Mouse (Mus musculus) right cerebral cortex, adult 2 months (tissue): ENCODE measurements at regions not wholly inside any gene's neighbourhood (a gene's known extent, or its start where the extent isn't known, plus 50 kb on each side); places are given as distances from the start of the nearest gene placed in this dataset.
"Not testable (repeated sequence)": the region's sequence is repeated elsewhere in the genome, so short reads cannot be mapped to it uniquely, and the experiment has no call there.

Experiments used
- DNase-seq, 2 experiments: peaks; one replicate each; pipeline ENCODE4 v3.0.0; 2021 to 2022; ENCODE audit warnings: low spot score in 2 of 2

DNA sequence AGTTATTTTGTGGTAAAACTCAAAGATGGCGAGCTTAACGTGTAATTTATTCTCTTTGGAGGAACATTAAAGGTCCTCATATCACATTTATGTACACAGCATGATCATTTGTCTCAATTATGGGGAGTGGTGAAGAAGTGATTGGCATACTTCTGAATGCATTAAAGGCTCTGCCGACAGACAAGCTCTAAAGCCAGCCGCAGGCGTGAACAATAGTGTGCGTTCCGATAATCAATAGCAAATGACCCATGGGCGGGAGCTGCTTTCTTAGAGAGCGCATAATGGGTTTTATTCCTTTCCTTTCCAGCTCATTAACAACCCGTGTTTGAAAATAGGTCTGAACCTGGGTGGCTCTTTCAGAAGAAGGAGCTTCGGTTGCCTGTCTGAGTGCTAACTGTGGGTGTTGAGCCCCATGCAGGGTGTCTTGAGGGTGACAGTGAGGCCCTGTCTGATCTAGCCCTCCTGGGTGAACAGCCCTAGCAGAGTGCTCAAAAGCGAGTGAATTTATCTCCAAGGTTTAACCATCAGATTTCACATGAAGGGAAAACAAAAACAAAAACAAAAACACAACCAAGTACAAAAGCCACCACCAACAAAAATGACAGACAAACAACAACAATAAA, 210.5 kb downstream of the Zfp619 start:
- no peak for DNase-seq

DNA sequence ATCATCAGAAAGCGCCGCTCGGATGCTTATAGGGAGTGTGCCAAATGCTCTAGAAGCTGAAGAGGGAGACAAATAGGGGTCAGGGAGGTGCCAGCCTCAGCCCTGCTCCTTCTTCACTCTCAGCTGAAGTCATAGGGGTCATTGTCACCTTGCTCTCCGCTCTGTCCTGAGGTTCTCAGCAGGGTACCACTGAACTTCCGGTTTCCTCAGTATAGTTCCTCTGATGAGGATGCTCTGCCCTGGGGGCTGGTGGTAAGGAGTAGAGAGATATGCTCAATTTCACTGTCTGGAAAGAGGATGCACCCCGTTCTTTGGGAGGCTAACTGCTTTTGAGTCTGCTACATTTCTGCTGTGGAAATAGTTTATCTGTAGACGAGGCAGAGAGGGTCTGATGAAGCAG, 211.4 kb downstream of the Zfp619 start:
- DNase-seq = no peak

DNA sequence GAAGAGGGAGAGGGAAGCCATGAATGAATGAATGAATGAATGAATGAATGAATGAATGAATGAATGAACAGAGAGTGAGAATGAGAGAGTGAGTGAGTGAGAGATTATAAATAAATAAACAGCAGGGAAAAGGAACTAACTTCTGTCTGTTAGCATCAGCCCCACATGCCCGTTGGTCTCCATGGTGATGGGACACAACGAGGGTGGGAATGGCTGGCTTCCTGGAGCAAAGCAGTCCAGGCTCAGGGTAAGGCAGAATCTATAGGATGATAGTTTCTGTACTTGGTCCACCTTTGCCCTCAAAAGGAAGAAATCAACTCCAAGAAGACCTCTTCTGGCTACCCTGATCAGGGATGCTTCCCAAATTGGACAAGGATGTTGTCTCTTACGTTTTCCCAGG, 212.2 kb downstream of the Zfp619 start:
- peak in 1 of 2 experiments; percentile 6 for DNase-seq

DNA sequence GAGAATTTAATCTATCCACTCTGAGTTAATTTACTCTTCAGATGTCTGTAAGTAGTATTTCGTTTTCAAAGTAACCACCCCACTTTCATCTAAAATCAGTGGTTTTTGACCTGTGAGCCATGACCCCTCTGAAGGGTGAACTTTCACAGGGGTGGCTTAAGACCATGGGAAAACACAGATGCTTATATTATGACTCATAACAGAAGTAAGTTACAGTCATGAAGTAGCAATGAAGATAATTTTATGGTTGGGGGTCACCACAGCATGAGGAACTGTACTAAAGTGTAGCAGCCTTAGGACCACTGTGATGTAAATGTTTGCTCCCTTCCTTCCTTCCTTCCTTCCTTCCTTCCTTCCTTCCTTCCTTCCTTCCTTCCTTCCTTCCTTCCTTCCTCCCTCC, 215.2 kb downstream of the Zfp619 start:
- no peak for DNase-seq

DNA sequence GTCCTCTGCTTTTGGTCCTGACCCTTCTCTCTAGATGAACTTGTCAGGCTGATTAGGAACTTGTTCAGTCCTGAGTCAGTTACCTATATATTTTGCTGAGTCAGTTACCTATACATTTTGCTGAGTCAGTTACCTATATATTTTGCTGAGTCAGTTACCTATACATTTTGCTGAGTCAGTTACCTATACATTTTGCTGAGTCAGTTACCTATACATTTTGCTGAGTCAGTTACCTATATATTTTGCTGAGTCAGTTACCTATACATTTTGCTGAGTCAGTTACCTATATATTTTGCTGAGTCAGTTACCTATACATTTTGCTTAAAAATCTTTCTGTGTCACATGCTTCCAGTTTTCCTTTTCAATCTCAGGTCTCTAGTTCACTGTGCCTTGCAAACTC, 230.8 kb downstream of the Zfp619 start:
- DNase-seq = not testable (repeated sequence)

DNA sequence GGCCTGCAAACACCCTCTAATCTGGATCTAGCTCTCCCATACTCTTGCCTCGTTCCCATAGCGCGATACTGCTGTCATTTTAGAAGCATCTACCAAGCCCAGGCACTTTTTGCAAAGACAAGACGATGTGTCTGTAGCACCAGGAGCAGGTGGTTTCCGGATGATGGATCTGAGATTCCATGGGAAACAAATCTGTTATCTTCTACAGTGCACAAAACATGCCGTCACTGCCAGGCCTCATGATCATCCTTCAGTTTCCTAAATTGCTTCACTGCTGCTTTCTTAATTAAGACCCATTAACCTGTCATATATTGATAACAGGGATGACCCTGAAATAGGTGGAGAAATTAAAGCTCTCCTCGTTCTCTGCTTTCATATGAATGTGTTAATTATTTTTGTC, 232.9 kb downstream of the Zfp619 start:
- no peak for DNase-seq

DNA sequence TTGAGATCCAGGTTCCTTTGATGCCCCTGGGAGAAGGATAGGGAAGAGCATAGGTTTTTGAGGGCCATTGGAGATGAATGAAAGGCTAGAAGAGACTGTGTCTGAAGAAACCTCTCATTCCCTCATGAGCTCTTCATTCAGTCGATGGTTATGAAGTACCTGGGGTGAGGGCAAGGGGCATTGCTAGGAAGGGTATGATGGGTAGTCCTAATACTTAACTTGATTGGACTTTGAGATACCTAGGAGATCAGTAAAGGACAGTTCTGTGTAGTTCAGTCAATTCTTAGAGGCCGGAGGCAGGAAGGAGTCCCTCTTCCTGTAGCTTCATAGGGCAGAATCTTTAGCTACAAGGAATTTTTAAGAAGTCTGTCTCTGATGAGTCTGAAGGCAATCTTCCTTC, 246.8 kb downstream of the Zfp619 start:
- no peak for DNase-seq

DNA sequence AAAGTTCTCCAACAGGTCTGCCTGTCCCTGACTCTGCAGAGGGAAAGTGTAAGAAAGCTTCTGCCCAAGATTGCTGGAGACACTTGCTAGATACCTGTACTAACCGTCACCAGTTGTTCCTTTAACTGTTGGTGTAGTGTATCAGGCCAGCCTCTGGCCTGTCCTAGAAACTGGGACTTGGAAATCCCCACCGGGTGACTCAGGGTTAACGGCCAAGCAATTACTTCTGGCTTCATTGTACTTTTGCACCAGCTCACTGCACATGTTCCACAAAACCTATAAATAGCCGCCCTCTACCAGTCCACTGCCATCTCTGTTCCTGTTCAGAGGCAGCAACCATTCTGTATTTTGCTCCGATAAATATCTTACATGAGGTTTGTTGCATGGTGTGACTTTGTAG, 247.5 kb downstream of the Zfp619 start:
- no peak for DNase-seq

DNA sequence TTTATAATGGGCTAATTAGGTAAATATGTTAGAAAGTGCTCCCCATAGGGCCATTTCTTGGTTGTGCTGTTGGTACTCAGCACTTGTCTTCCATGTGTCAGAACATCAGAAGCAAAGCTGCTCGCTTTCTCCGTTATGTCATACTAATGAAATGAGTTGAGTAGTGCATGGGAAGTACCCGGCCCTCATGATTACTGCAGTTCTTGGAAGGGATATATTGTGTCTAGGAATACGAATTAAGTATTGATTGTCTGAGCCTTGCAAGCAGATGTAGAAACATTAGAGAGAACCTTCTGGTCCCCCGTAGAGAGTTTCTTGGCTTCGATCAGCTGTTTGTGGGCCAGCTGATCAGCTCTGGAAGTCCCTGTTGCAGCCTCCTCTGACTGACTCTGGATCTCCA, 255.7 kb downstream of the Zfp619 start:
- DNase-seq = no peak

DNA sequence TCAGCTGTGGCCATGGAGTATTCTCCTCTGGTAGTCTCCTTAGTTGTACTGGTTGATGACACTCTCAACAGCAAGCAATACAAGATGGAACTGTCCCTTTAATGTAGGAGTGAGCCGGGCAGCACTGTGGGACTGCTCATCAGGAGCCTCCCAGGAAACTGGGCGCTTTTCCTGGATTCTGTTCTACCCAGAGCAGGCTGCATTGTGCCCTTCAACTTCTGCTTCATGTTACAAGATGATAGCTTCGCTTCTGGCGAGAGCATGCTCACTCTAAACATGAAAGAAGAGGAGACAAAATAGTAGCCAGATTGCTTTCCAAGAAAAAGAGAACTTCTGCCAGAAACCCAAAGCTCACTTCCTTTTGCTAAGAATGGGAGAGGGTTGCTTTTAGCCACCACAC, 271.8 kb downstream of the Zfp619 start:
- peak in 1 of 2 experiments; percentile 4 for DNase-seq

DNA sequence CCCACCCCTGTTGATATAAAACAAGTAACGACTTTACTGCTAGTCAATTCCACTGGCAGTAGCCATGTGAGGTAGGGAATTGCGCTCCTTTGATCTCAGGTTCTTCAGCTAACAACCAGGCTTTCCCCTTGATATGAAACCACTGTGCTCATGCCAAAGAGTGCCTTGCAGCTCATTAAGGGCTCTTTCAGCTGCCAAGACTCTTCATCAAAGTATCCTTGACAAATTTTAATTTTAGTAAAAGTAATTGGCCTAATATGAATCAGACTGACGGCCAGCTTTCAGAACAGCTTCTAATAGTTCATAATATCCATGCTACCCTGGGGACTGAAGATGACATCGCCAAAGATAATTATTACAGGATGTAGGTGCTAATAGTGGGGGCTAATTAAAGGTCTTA, 272.3 kb downstream of the Zfp619 start:
- DNase-seq = no peak

DNA sequence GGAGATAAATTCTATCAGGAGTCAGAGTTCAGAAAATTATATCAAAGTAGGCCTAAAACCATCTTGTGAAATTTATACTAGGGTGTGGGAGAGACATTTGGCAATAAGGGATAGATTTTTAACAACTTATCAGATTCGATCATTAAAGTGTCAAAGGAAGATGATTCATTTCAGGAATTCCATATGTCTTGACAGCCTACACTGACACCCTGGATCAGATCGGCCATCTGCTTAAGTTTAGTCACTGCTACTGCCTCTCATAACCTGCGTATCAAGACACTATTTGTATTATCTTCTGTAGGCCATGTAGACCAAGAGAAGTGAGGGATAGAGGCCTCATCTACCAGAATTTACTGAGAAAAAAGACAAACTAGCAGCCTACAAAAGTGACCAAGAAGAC, 277.2 kb downstream of the Zfp619 start:
- DNase-seq = peak; percentile 3 to 4

DNA sequence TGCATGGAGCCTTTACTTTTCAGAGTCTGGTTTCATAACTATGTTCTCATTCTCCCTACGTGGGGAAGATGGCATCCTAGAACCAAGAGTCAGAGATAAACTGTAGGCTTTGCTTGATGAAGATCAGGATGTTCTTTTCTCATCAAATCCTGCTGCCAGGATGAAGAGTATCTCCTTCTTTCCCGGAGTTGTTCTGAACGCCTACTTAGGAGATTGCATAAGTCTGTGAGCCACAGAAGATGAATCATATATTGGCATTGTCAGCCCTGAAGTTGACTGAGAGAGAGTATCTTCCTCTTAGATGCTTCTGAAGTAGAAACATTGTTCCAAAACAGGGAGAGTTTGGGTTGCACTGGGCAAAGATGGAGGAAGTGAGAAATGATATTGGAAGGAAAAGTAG, 286.7 kb downstream of the Zfp619 start:
- peak; percentile 11 for DNase-seq

DNA sequence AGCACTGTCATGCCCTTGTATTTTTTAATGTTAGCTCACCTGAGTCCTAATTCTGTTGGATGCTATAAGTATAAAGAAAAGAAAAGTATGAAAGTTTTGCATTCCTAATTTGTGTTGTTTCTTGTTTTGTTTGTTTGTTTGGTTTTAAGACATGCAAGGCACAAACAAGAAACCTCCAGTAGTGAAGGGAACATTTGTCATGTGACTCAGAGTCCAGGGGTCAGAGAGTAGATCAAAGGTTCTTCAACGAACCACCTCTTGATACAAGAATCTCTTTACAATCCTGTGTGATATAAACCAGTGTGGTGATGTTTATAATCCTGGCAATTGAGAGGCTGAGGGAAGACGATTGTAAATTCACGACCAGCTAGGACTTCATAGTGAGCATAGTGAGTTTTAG, 300.5 kb downstream of the Zfp619 start:
- DNase-seq = no peak

DNA sequence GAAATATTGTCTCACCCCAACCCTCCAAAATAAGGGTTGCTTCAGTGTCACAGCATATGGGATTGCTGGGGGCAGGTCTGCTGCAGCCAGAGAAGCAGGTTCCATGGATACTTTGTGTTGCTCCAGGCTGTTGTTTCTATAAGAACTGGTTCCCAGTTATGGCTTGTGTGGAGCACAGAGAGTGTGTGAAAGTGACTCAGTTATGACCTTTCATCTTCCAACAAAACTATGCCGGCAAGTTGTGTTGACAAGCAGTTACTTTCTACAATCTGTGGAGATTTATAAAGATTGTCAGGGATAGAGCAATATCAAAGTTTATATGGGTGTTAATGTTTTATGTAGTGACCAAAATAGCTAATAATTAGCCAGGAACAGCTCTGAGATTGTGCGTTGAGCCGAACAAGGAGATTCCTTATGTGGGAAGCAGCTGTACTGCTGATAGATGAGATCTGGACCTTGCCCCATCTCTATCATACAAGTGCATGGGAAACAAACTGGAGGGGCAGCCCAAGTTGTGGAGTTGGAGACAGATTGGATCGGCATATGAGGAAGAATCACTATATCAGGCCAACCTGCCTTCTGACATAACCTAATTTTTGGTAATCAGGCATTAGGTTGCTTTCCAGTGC, 305.1 kb downstream of the Zfp619 start:
- no peak for DNase-seq

DNA sequence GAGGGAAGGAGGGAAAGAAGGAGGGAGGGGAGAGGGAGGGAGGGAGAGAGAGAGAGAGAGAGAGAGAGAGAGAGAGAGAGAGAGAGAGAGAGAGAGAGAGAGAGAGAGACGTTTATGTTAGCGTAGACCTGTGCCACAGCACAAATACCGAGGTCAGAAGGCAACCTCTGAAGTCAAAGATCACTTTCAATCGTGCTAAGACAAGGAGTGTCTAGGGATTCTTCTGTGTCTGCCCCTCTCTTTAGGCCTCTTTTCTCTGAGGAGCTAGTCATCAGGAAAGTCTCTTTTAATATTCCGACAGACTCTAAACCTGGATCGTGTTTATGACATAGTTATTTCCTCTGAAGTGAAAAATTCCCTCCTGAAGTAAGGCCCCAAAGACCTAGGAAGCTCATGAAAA, 310.8 kb downstream of the Zfp619 start:
- DNase-seq = no peak

DNA sequence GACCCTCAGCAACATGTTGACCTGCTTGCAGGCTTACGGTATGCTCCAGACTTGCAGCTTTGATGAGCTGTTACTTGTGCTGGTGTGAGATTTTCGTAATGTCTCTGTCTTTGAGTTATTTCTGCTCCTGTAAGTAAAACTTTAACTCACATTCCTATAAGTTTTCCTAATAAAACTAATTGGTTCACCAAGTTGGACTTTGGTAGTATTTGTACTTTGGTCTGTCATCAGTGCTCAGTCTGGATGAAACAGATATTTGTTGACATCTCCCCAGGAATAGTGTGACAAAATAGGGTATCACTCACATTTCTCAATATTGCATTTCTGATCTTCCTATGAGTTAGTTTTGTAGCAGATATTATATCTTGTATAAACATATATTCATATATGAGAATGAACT, 313.3 kb downstream of the Zfp619 start:
- no peak for DNase-seq

DNA sequence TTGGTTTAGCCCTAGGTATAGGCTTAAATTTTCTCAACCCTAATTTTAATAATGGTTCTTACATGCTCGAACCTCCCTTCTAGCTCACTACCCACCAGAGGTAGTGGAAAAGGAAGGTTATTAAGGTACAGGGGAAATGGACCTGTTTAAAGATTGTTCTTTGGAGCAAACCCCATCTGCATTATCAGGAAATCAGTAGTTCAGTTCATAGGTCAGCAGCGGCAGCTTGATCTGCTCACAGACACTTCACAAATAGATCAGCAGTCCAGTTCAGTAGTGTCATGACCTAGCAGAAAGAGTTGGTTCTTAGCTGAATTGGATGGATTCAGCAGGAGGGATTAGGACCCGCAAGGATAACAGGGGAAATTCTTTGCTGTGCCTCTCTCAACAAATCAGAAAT, 324.4 kb downstream of the Zfp619 start:
- DNase-seq = no peak

DNA sequence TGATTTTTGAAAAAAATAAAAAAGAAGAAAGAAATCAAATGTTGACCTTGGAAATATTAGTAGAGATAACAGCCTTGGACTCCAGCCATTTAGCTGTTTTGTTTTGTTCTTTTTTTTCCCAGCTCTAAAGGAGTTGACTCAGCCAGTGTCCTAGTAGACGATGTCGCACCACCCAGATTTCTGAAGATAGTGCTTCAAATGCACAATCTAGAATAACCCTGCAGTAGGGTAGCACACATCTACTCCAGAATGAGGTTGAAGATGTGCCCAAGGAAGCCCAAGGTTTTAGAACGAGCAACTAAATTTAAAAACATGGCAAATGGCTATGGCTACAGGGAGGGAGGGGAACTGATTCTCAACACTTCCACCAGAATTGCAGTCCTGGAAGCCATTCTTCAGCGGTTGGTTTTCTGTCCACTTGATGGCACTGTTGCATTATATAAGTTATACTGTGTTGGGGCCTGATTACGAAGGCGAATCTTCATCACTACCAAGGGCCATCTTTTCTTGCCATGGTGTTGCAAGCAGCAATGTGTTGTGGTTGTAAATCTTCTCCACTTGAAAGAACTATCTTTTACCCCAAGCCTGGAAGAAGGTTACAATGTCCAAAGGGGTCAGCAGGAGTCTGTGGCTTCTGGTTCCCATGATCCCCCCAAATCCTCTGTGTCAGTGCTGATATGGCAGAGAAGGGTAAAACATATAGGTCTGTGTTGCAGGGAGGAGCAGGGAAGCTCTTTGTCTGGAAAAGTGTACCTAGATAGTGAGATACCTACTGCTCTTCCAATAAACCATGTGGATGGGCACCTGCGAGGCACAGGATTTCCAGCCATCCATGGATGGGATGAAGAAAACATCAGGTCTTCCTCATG, 330.6 kb downstream of the Zfp619 start:
- DNase-seq = peak; percentile 78 to 80

DNA sequence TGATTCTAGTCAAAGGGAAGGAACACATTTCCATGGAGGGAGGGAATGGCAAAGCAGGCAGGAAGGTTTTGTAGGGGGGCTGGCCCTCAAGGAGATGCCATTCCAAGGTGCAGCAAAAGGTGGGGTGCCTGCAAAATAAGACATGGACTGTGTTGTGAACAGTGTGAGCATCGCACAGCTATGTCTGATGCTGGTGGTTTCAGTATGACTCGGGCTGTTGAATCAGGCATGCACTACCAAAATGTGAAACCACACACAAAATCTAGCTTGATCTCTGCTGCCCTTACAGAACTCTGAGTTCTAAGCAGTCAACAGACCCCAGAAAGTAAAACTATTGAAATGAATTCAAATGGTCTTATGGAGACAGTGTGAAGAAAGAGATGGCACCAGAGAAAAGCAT, 339.7 kb downstream of the Zfp619 start:
- no peak for DNase-seq

DNA sequence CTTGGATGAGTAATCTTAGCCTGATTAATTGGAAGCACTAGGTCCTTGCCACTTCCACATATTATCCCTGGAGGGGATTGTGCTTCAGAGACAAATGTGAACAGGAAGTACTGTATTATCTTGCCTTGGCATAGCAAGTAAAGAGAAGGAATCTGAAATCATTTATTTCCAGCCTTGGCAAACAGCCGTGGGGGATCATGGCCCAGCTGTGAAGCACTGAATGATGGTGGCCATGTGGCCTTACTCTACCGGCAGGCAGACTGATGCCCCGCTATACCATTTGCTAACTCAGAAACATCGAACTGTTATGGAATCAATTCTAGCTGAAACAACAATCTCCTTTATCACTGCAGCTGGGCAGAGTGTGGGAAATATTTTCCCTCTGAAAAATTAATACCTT, 345.3 kb downstream of the Zfp619 start:
- no peak for DNase-seq

DNA sequence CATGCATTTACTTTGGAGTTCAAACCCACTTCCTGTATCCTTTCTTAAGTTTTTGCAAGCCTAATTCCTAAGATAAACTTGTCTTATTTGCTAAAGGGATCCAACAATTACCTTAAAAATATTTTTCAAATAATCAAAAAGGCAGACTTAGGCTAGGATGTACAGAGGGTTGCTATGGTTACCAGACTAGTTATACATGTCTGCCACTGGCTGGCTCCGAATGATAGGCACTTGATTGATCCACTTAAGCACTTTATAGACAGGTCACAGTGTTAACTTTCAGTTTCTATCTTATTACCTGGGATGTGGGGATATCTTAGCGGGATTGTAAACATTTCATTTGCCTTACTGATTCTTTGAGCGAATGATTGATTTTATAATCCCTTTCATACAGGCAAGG, 346.6 kb downstream of the Zfp619 start:
- DNase-seq = no peak

DNA sequence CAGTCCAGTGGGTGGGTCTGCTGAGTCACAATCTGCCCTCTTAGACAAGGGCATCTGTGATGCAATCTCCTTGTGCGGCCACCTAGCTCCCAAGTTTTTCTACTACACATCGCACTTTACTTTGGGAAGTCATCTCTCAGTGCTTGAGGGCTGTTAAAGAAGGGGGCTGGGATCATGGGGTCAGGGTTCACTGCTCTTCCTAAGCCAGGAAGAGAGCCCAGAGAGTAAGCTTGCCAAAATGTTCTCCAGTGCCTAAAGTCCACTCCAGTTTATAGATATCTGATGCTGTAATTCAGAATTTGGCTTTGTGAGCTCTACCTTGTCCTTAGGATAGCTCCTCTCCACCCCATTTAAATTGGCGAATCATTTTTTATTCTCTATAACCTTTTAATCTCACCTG, 347.2 kb downstream of the Zfp619 start:
- DNase-seq = no peak
